Mouse (Mus musculus): ENCODE results near the gene 1700024G13Rik. TPM values are rescaled to one million over a fixed set of nuclear protein-coding genes. Genes with fewer than 3 reads are reported as not detected.
"Not testable (repeated sequence)": the region's sequence is repeated elsewhere in the genome, so short reads cannot be mapped to it uniquely, and the experiment has no call there.

1700024G13Rik gene
- polyA plus RNA-seq, 1 experiment from 2014 or later, result 0.15 TPM

DNA sequence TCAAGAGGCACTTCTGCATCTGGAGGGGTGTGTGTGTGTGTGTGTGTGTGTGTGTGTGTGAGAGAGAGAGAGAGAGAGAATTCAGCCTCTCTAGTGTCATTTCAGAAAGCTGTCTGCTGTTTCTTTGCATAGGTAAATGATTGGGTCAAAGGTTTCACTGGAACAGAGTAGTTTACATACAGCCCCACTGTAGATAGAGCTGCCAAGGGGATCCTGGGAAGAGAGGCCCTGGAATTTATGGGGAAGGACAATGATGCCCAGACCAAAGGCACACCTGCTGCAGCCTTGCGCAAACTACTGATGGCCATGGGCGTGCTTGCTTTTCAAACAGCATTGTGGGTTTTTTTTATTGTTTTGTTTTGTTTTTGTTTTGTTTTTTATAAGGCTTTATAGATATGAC lies 15.7 kb downstream of the 1700024G13Rik start:
- H3K9me3 ChIP-seq, result no peaks in the 10 kb centered on the region
- ATAC-seq (ENCODE audit: insufficient read depth, low FRiP score, low read depth), result no peak
- H3K36me3 ChIP-seq, result no peaks in the 10 kb centered on the region
- H3K27me3 ChIP-seq (replicated peaks), result no peaks in the 10 kb centered on the region
- 61% methylated on average over 2 of the region's 2 CpGs for WGBS
- H3K4me3 ChIP-seq (replicated peaks), result no peak overlapping the region
- H3K9ac ChIP-seq, result no peak overlapping the region
- no peaks in the 10 kb centered on the region for H3K4me1 ChIP-seq
- H3K27ac ChIP-seq, result no peak overlapping the region
- H3K4me2 ChIP-seq, result no peak overlapping the region

- 56% methylated on average over 7 of the region's 7 CpGs for WGBS
- no peaks in the 10 kb centered on the region for H3K4me1 ChIP-seq
- no peak overlapping the region for H3K9ac ChIP-seq
- H3K9me3 ChIP-seq, result no peaks in the 10 kb centered on the region
- no peak for ATAC-seq (ENCODE audit: insufficient read depth, low FRiP score, low read depth)
- H3K4me3 ChIP-seq (replicated peaks), result no peak overlapping the region
- no peak overlapping the region for H3K4me2 ChIP-seq
- no peak overlapping the region for H3K27ac ChIP-seq
- H3K36me3 ChIP-seq, result no peaks in the 10 kb centered on the region
- H3K27me3 ChIP-seq (replicated peaks), result no peaks in the 10 kb centered on the region
Measured at GRCm38 (mm10) chr14:32369756-32370155, 18.4 kb downstream of the 1700024G13Rik start.

DNA sequence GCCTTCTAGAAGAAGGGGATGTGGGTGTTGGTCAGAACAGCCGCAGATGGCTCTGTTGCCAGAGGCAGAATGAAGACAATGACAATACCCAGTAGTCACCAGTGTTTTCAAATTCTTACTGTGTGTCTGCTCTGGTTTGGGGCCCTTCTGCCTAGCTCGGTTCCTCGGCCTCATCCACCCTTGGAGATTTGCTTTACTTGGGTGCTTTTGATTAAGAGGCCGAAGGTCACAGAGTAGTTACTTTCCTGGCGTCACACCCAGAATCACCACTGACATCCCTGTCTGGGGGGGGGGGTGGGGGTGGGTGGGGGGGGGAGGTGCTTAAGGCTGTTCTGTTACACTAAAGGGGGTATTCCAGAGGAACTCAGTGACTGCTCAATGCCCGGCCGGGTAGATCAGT lies 23.8 kb downstream of the 1700024G13Rik start:
- ATAC-seq (ENCODE audit: insufficient read depth, low FRiP score, low read depth), result no peak
- Histone ChIP-seq H3K27ac (no peak overlapping the region), H3K27me3 (replicated peaks) (no peaks in the 10 kb centered on the region), H3K4me2 (no peak overlapping the region), H3K4me3 (replicated peaks) (no peak overlapping the region), H3K9me3 (no peaks in the 10 kb centered on the region), H3K4me1 (no peaks in the 10 kb centered on the region), H3K9ac (no peak overlapping the region), H3K36me3 (no peaks in the 10 kb centered on the region)
- 53% methylated on average over 7 of the region's 7 CpGs for WGBS

- not testable (repeated sequence) for H3K36me3 ChIP-seq; H3K9me3 ChIP-seq; ATAC-seq (ENCODE audit: insufficient read depth, low FRiP score, low read depth); H3K4me3 ChIP-seq (replicated peaks); H3K27me3 ChIP-seq (replicated peaks); H3K9ac ChIP-seq; H3K27ac ChIP-seq; H3K4me2 ChIP-seq; H3K4me1 ChIP-seq
- WGBS, result 16% methylated on average over 6 of the region's 6 CpGs
Measured at GRCm38 (mm10) chr14:32351181-32351920, 36.8 kb downstream of the 1700024G13Rik start.

DNA sequence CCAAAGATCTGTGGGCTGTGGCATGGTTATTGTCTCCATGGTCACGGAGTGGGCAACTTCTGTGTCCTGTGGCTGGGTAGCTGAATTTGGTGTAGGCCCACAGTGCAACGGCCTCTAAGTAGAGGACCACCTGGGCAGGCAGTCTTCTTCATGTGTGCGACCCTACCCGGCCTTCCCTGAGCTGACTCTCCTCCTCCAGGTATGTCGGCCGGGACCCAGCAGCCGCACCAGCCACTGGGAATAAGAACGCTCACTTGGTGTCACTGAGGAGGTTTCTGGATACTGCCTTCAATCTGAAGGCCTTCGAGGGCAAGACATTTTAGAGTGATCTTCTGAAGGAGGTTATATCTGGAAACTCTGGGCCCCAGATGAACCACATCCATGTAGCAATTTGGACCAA lies 40.9 kb downstream of the 1700024G13Rik start:
- Histone ChIP-seq H3K27me3 (replicated peaks) (no peaks in the 10 kb centered on the region), H3K4me3 (replicated peaks) (no peak overlapping the region), H3K9me3 (no peaks in the 10 kb centered on the region), H3K9ac (no peak overlapping the region), H3K4me1 (no peaks in the 10 kb centered on the region), H3K4me2 (no peak overlapping the region), H3K36me3 (no peaks in the 10 kb centered on the region), H3K27ac (no peak overlapping the region)
- WGBS, result 92% methylated on average over 9 of the region's 9 CpGs
- ATAC-seq (ENCODE audit: insufficient read depth, low FRiP score, low read depth), result no peak

GRCm38 (mm10) chr14:32344694-32345093 lies 43.5 kb downstream of the 1700024G13Rik start:
- H3K4me1 ChIP-seq, result no peaks in the 10 kb centered on the region
- H3K4me2 ChIP-seq, result no peak overlapping the region
- H3K4me3 ChIP-seq (replicated peaks), result no peak overlapping the region
- no peak overlapping the region for H3K9ac ChIP-seq
- H3K27me3 ChIP-seq (replicated peaks), result no peaks in the 10 kb centered on the region
- no peaks in the 10 kb centered on the region for H3K9me3 ChIP-seq
- no peaks in the 10 kb centered on the region for H3K36me3 ChIP-seq
- no peak overlapping the region for H3K27ac ChIP-seq
- WGBS, result 80% methylated on average over 9 of the region's 10 CpGs
- ATAC-seq (ENCODE audit: insufficient read depth, low FRiP score, low read depth), result no peak

GRCm38 (mm10) chr14:32344176-32344575 lies 44.0 kb downstream of the 1700024G13Rik start:
- WGBS, result 91% methylated on average over 7 of the region's 7 CpGs
- Histone ChIP-seq H3K9me3 (no peaks in the 10 kb centered on the region), H3K4me2 (no peak overlapping the region), H3K9ac (no peak overlapping the region), H3K27me3 (replicated peaks) (no peaks in the 10 kb centered on the region), H3K27ac (no peak overlapping the region), H3K4me3 (replicated peaks) (no peak overlapping the region), H3K4me1 (no peaks in the 10 kb centered on the region), H3K36me3 (no peaks in the 10 kb centered on the region)
- no peak for ATAC-seq (ENCODE audit: insufficient read depth, low FRiP score, low read depth)

GRCm38 (mm10) chr14:32341823-32342222 lies 46.4 kb downstream of the 1700024G13Rik start:
- Histone ChIP-seq H3K27me3 (replicated peaks) (no peaks in the 10 kb centered on the region), H3K36me3 (no peaks in the 10 kb centered on the region), H3K4me1 (no peaks in the 10 kb centered on the region), H3K9me3 (no peaks in the 10 kb centered on the region), H3K27ac (no peak overlapping the region), H3K4me2 (no peak overlapping the region), H3K4me3 (replicated peaks) (no peak overlapping the region), H3K9ac (no peak overlapping the region)
- ATAC-seq (ENCODE audit: insufficient read depth, low FRiP score, low read depth), result no peak
- WGBS, result 94% methylated on average over 7 of the region's 7 CpGs

- no peak for ATAC-seq (ENCODE audit: insufficient read depth, low FRiP score, low read depth)
- WGBS, result 78% methylated on average over 11 of the region's 11 CpGs
- H3K27me3 ChIP-seq (replicated peaks), result no peaks in the 10 kb centered on the region
Measured at GRCm38 (mm10) chr14:32336547-32336946, 51.6 kb downstream of the 1700024G13Rik start.

DNA sequence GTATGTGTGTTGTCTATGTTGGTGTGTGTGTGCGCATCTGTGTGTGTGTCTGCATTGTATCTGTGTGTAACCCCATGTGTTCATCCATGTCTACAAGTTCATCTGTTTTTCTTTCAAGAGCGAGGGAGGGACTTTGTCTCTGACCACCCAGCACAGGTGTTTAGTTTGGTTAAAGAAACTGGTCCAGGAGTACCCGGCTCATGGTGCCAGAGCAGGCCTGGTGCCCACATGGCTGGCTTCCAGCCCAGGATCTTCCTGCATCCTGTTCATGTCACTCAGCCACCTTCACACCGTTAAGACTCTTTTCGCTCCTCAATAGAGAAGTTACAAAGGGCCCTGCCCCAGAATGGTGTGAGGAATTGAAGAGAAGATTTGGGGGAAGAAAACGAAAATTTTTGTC lies 52.2 kb downstream of the 1700024G13Rik start:
- no peak for ATAC-seq (ENCODE audit: insufficient read depth, low FRiP score, low read depth)
- Histone ChIP-seq H3K9ac (no peak overlapping the region), H3K4me3 (replicated peaks) (no peak overlapping the region), H3K36me3 (0 out of 2 replicates have a peak, but pooled peaks cover 3% of the 10 kb centered on the region), H3K27me3 (replicated peaks) (no peaks in the 10 kb centered on the region), H3K9me3 (no peaks in the 10 kb centered on the region), H3K4me2 (no peak overlapping the region), H3K27ac (no peak overlapping the region), H3K4me1 (no peaks in the 10 kb centered on the region)
- WGBS, result 76% methylated on average over 6 of the region's 6 CpGs

More at GRCm38 (mm10) chr14:32336547-32336946, 51.6 kb downstream of the 1700024G13Rik start:
- Histone ChIP-seq H3K27ac (no peak overlapping the region), H3K36me3 (0 out of 2 replicates have a peak, but pooled peaks cover 3% of the 10 kb centered on the region), H3K4me3 (replicated peaks) (no peak overlapping the region), H3K4me2 (no peak overlapping the region), H3K4me1 (no peaks in the 10 kb centered on the region), H3K9ac (no peak overlapping the region), H3K9me3 (no peaks in the 10 kb centered on the region)

GRCm38 (mm10) chr14:32332515-32333445 lies 55.4 kb downstream of the 1700024G13Rik start:
- Histone ChIP-seq H3K9me3 (no peaks in the 10 kb centered on the region), H3K4me1 (no peaks in the 10 kb centered on the region), H3K4me2 (no peak overlapping the region), H3K27me3 (replicated peaks) (no peaks in the 10 kb centered on the region), H3K9ac (no peak overlapping the region), H3K36me3 (0 out of 2 replicates have a peak, but pooled peaks cover 3% of the 10 kb centered on the region), H3K27ac (no peak overlapping the region), H3K4me3 (replicated peaks) (no peak overlapping the region)
- WGBS, result 81% methylated on average over 20 of the region's 20 CpGs
- no peak for ATAC-seq (ENCODE audit: insufficient read depth, low FRiP score, low read depth)

- H3K9me3 ChIP-seq, result no peaks in the 10 kb centered on the region
- no peak overlapping the region for H3K27ac ChIP-seq
- no peak overlapping the region for H3K4me3 ChIP-seq (replicated peaks)
- no peak overlapping the region for H3K4me2 ChIP-seq
- WGBS, result 82% methylated on average over 9 of the region's 9 CpGs
- no peaks in the 10 kb centered on the region for H3K27me3 ChIP-seq (replicated peaks)
- H3K9ac ChIP-seq, result no peak overlapping the region
- no peak for ATAC-seq (ENCODE audit: insufficient read depth, low FRiP score, low read depth)
- H3K36me3 ChIP-seq, result no peaks in the 10 kb centered on the region
- H3K4me1 ChIP-seq, result peaks cover 2% of the 10 kb centered on the region; the same call in 1 of the 2 replicates
Measured at GRCm38 (mm10) chr14:32327366-32327765, 60.8 kb downstream of the 1700024G13Rik start.

Data from stomach, embryonic 15.5 days (tissue).